Mouse (Mus musculus) kidney, postnatal 25 days (tissue): ENCODE measurements around the gene Mrpl53.

ENCODE experiments used
- DNase-seq, 2 experiments: peaks; one replicate each; pipeline ENCODE4 v3.0.0; 2021; ENCODE audit warnings: mixed read lengths in 2 of 2

Gene Mrpl53

DNA sequence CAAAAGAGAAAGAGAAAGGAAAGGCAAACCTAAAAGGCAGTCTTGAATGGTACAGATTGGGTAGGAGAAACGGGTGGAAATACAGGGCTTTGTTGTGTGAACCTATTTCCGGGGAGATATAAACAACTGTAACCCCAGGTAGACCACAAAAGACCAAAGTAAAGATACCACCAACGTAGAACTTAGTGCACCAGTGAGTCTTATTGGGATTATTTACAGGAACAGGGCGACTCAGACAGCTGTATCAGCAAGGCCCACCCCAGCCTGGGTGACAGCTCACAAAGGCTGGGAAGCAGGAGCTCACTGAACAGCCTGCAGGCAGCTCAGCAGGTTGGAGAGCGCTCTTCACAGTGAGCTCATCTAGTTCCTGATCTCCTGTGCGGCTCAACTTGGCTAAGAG, 12.9 kb upstream of the Mrpl53 start:
- no peak for DNase-seq

DNA sequence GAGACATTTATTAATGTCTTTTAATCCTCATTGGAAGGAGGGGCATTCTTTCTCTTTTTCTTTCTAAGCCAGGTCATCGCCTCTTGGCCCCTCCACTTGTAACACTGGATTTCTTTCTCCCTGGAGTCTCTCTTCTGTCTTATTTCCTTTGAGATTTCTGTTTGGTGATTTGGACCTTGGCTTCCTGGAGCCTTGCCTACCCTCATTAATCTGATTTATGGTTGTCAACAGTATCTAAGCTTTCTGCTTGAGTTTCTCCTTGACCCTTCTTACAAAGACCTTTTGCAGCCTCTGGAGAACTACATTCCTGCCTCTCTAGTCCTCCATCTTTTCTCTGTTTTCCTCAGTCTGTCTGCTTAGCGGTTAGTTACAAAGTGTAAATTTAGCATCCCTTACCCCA, 10.4 kb upstream of the Mrpl53 start:
- DNase-seq, result peak in 1 of 2 experiments; percentile 68

DNA sequence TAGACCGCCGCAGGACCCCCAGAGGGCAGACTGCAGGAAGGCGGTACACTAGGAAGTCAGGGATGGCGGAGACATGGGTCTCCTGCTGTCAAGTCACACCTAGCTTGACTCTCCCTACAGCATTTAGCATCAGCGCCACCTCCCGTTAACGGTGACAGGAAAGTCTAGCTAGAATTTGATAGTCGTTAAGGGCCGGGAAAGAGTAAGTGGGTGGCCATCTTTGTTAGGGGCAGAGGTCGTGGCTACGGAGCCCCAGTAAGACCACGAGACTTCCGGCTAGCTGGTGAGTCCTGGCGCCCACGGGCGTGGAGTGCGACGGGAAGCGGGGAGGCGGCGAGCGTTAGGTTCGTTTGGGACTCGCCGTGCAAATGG, 7.5 kb upstream of the Mrpl53 start, which contains the start of the genes Ccdc142 and Gm42688:
Ccdc142 (plus strand) TSS at position 286 of the 372 bp plus-strand sequence.
Gm42688 (plus strand) TSS at position 302 of the 372 bp plus-strand sequence.
- DNase-seq, result peak; percentile 94 to 96

GRCm38 (mm10) chr6:83101688-83102556, 6.9 kb upstream of the Mrpl53 start:
- DNase-seq, result peak; percentile 67 to 83

- DNase-seq, result no peak
These were observed 5.7 kb upstream of the Mrpl53 start for GRCm38 (mm10) chr6:83103130-83103650.

DNA sequence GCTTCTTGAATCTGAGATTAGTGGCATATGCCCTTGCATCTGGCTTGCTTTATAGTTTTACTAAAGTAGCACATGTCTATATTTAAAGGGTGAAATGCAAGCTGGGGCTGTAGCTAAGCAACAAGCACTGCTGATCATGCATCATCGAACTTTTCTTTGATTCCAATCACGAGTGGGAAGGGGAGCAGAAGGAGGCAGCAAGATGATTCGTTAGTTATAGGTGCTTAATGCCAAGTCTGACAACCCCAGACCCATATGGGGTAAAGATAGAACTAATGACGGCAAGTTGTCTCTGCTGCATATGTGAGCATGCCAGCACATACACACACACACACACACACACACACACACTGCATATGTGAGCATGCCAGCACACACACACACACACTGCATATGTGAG, 4.7 kb upstream of the Mrpl53 start:
- DNase-seq, result no peak

DNA sequence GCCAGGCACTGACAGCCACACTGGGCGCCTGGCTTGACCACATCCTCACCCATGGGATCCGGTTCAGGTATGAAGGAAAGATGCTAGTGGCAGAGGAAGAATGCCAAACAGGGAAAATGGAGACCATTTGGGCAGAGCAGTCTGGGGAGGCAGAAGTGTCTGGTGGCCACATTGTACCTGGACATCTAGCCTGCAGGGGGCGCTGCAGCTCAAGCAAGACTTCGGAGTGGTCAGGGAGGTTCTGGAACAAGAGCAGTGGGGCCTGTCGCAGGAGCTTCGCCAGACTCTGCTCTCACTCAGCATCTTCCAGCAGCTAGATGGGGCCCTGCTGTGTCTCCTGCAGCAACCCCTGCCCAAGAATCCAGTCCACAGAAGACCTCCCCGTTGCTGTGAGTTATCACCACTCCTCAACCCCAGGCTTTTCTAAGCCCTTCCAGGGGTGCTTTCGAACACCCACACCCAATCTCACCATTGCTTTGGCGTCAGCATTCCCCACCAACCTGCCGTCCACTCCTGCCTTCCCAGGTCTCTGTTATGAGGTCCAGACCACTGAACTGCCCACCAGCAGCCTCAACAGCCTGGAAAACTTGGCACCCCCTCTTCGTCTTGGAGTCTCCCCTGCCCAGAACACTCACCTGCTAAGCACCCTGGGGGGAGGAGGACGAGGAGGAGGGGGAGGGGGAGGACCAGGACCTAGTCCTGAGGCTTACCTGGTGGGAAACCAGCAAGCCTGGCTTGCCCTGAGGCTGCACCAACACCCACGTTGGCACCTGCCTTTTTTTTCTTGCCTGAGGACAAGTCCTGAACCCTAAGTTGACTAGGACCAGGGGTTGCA, 1.1 kb upstream of the Mrpl53 start:
- DNase-seq, result peak; percentile 88 to 89

GRCm38 (mm10) chr6:83111510-83112136, 2.8 kb downstream of the Mrpl53 start:
- no peak for DNase-seq

GRCm38 (mm10) chr6:83115011-83115671, 6.3 kb downstream of the Mrpl53 start, which contains the start of gene Mogs:
Mogs (plus strand) TSS chr6:83115496.
- peak; percentile 96 to 97 for DNase-seq

- DNase-seq, result no peak
These were observed 7.0 kb downstream of the Mrpl53 start for GRCm38 (mm10) chr6:83115682-83116372.

DNA sequence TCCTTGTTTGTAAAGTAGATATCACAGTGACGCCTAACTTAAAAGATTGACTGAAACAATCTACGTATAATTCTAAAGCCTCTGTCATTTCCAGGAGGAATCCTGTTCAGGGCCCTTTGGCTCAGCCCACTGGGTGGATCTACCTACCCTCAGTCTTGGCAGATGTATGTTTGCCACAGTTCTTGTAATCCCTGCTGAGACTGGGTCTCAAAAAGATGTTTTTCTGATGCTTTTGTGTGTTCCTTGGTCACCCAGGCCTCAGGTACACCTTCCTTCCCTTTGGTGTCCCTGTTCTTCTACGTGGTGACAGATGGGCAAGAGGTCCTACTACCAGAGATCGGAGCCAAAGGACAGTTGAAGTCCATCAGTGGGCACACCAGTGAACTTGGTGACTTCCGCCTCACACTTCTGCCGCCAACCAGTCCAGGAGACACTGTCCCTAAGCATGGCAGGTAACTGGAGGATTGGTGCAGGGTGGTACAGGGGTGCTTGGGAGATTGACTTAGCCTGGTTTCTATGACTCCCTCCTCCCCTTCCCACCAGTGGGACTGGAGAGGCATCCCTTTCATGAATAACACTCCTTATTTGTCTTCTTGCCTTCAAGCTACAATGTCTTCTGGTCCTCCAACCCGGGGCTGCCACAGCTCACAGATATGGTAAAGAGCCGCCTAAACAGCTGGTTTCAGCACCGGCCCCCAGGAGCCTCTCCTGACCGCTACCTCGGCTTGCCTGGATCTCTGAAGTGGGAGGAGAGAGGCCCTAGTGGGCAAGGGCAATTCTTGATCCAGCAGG, 7.7 kb downstream of the Mrpl53 start:
- DNase-seq, result no peak

DNA sequence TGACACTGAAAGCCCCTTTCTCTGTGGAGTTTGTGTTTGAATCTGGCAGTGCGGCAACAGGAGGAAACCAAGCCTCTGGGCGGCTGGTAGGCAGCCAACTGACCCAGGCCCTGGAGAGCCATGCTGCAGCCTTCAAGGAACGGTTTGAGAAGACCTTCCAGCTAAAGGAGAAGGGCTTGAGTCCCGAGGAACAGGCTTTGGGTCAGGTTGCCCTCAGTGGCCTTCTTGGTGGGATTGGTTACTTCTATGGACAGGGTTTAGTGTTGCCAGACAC, 8.3 kb downstream of the Mrpl53 start:
- DNase-seq, result no peak

GRCm38 (mm10) chr6:83117616-83118015, 8.8 kb downstream of the Mrpl53 start:
- no peak for DNase-seq

- DNase-seq, result no peak
These were observed 9.5 kb downstream of the Mrpl53 start for GRCm38 (mm10) chr6:83118369-83118768.

DNA sequence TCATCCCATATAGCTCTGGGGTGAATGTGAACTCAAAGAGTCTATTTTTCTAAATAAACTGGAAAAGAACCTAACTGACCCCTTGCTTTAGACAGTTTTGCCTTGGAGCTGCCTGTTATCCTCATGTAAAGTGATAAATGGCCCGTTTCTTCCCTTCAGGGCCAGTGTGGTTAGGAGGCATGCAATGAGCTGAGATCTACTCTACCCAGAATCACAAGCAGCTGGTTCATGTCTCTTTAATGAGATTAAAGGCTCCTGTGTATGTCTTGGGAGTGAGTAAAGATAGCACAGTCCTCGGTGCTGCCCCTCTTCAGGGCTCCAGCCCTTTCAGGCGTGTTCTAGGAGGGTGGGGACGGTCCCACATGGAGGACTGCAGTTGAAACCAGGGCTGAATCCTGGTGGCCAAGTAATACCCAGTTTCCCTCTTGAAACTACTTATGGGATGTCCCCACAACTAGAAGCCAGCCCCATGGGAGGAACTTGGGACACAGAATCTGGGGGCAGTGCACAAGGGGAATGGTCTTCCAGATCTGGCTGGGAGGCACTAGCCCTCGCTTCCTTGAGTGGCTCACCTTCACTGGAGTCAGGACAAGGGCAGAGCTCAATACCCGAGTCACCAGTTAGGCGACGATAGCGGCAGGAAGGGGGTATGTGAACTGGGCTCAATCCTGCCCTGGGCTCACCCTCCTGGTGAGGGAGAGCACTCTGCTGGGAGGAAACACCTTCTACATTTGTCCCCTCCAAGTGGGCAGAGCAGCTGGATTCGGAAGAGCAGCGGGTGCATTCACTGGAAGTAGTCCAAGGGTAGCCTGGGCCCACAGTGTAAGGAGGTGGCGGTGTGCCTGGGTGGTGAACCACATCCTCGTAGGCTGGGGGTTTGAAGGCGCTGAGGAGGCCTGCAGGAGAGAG, 10.2 kb downstream of the Mrpl53 start:
- peak in 1 of 2 experiments; percentile 56 for DNase-seq

DNA sequence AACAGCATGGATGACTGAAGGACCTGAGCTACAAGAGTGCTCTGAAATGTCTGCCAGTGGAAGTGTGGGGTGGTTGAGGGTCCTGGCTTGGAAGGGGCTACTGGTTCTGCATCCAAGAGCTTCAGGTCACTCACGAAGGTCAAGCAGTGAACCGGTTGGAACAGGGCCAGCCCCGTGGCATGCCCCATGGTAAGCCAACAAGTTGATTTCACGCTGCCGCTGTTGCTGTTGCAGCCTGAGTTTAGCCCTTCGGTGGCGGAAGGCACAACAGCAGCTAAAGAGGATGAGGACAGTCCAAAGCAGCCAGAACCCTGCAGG, 10.9 kb downstream of the Mrpl53 start:
- DNase-seq, result peak; percentile 56 to 71

GRCm38 (mm10) chr6:83120930-83121862, 12.4 kb downstream of the Mrpl53 start, which contains the start of gene Wbp1:
Wbp1 (minus strand) TSS chr6:83121559.
- peak; percentile 96 to 99 for DNase-seq

DNA sequence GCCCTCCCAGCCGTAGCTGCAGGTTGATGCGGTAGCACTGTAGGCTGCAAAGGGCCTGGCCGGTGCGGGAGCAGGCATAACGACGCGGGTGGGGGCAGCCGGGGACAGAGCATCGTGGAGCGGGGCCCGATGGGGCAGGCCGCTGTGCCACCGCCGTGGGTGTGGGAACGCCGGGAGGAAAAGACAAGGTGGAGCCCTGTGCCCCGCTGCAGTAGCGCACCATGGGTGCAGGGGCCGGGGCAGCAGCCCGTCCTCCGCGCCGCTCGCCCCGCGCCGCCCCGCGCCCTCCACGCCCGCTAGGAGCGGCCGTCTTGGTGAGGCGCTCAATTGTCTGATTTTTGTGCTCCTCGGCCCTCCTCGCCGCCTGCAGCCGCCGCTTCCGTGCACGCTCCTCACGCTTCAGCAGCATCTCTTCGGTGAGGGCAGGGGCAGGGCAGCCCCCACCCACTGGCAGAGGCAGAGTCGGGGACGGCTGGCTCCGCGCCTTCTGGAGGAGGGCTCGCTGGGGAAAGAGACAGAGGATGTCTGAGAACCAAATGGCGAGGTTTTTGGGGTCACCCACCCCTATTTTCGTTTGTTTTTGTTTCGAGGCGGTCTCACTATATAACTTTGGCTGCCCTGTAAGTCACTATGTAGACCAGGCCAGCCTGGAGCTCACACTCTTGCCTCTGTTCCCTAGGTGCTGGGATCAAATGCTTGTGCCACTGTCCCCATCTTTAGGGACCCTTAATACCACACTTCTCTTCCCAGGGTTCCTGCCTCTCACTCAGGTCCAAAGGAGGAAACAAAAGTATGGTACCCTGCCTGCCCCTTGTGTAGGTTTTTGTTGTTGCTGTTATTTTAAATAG, 13.2 kb downstream of the Mrpl53 start:
- no peak for DNase-seq
